Mouse (Mus musculus) stomach, postnatal 0 days (tissue): ENCODE results near the gene Nr5a2. TPM values are rescaled to one million over a fixed set of nuclear protein-coding genes. Genes with fewer than 3 reads are reported as not detected.

Source experiments
- ATAC-seq: fragments of 200-750 bp; cut with Nextera tagmentation; 2 replicates; pipeline ENCODE4 v1.8.0; 2017; ENCODE audit not compliant: low FRiP score, low TSS enrichment
- DNase-seq: peaks from one replicate; pipeline ENCODE4 v3.0.0-alpha.2; 2016; ENCODE audit warnings: low spot score
- H3K27ac ChIP-seq: fragments of 300-500 bp; sonication (generic); replicated peaks from 2 replicates; pipeline ENCODE4 v1.5.1; 2014; ENCODE audit warnings: mild to moderate bottlenecking, control low read depth
- H3K27me3 ChIP-seq: fragments of 300-500 bp; sonication (generic); 2 replicates; pipeline ENCODE4 v1.6.1; 2014; ENCODE audit warnings: low read length; ENCODE audit not compliant: control insufficient read depth, insufficient read depth
- H3K36me3 ChIP-seq: fragments of 300-500 bp; sonication (generic); 2 replicates; pipeline ENCODE4 v1.6.1; 2014; ENCODE audit warnings: low read length, mixed read lengths; ENCODE audit not compliant: control insufficient read depth, insufficient read depth
- H3K4me1 ChIP-seq: fragments of 300-500 bp; sonication (generic); replicated peaks from 2 replicates; pipeline ENCODE4 v1.6.1; 2014; ENCODE audit warnings: antibody characterized with exemption; ENCODE audit not compliant: control insufficient read depth, insufficient read depth
- H3K4me2 ChIP-seq: fragments of 300-500 bp; sonication (generic); replicated peaks from 2 replicates; pipeline ENCODE4 v1.6.1; 2014; ENCODE audit warnings: low read depth, mild to moderate bottlenecking, control low read depth, moderate library complexity
- H3K4me3 ChIP-seq: fragments of 300-500 bp; sonication (generic); 2 replicates; pipeline ENCODE4 v1.5.1; 2014; ENCODE audit warnings: low read depth, low read length, control low read depth
- H3K9ac ChIP-seq: fragments of 300-500 bp; sonication (generic); 2 replicates; pipeline ENCODE4 v1.6.1; 2014; ENCODE audit warnings: mild to moderate bottlenecking, low read length, control low read depth, mixed read lengths
- H3K9me3 ChIP-seq: fragments of 300-500 bp; sonication (generic); 2 replicates; pipeline ENCODE4 v1.6.1; 2016; ENCODE audit warnings: low read length; ENCODE audit not compliant: control insufficient read depth
- CTCF ChIP-seq: IDR thresholded peaks from 2 replicates; pipeline ENCODE4 v1.5.1; 2016; ENCODE audit warnings: antibody characterized with exemption, low read depth, mild to moderate bottlenecking, moderate library complexity
- EP300 ChIP-seq: optimal IDR thresholded peaks from 2 replicates; pipeline ENCODE3; 2016; ENCODE audit warnings: antibody characterized with exemption
- WGBS: fragments of 180-500 bp; shearing (Covaris S2); extraction: QIAGEN DNeasy Blood & Tissue Kit; methylation state at CpG from one replicate; pipeline ENCODE4 v1.1.7; 2014; 5-methylcytosine and 5-hydroxymethylcytosine counted together
- polyA plus RNA-seq: library from polyadenylated mRNA; unstranded; fragments of >200 nt; fragmentation: Nextera tagmentation; extraction: Ambion mirVana; gene quantifications from 2 replicates; pipeline ENCODE4 v1.2.1, GENCODE M21; 2015

Nr5a2 gene
- polyA plus RNA-seq, 1 experiment from 2014 or later: 0.51 TPM

DNA sequence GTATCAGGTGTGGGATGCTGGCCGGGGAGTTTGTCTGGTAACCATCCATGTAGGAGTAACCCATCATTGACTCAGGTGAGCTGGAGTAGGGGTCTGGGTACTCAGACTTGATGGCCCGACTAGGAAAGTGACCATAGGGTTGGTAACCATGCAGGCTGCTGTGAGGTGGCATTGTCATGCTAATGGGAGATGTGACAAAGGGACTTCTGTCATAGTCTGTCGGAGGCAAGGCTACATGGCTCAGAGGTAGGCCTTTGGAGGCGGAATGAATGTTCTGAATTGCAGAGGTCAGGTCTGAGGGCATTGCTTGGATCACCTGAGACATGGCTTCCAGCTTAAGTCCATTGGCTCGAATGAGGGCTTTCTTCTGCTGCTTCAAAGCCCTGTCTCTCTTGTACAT lies 19.6 kb downstream of the Nr5a2 start:
- H3K27ac ChIP-seq: no peak overlapping the region
- H3K9me3 ChIP-seq: no peaks in the 10 kb centered on the region
- no peaks in the 10 kb centered on the region for H3K36me3 ChIP-seq
- TF ChIP-seq CTCF (no peak), EP300 (no peak)
- no peaks in the 10 kb centered on the region for H3K4me1 ChIP-seq
- H3K4me3 ChIP-seq: no peak overlapping the region
- no peak overlapping the region for H3K9ac ChIP-seq
- H3K4me2 ChIP-seq: no peak overlapping the region
- no peaks in the 10 kb centered on the region for H3K27me3 ChIP-seq
- ATAC-seq (no peak), DNase-seq (no peak)
- 90% methylated on average over 5 of the region's 5 CpGs for WGBS

DNA sequence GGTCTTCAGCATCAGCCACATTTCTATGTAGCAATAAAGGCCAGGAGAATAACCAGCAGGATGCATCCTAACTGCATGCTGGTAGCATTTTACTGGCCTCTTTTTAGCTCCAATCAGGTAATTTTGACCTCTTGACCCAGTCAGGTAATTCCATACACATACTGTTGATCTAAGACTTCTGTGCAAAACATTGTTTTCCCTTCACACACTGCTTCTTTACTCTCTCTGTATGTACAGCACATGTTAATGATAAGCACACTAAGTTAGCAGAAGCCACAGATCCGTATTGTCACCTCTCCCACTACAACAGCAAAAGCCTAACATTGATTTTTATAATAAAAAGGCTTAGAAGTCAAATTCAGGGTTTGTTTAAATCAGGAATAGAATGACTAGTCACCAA lies 21.0 kb downstream of the Nr5a2 start:
- ATAC-seq (peak; percentile 65; the same call in 1 of the 2 replicates), DNase-seq (no peak)
- Histone ChIP-seq H3K4me2 (no peak overlapping the region), H3K4me1 (no peaks in the 10 kb centered on the region), H3K27ac (no peak overlapping the region), H3K36me3 (no peaks in the 10 kb centered on the region), H3K27me3 (no peaks in the 10 kb centered on the region), H3K9me3 (no peaks in the 10 kb centered on the region), H3K9ac (no peak overlapping the region), H3K4me3 (no peak overlapping the region)
- TF ChIP-seq EP300: no peak
- TF ChIP-seq CTCF: no peak
- 48% methylated on average over 1 of the region's 1 CpGs for WGBS

DNA sequence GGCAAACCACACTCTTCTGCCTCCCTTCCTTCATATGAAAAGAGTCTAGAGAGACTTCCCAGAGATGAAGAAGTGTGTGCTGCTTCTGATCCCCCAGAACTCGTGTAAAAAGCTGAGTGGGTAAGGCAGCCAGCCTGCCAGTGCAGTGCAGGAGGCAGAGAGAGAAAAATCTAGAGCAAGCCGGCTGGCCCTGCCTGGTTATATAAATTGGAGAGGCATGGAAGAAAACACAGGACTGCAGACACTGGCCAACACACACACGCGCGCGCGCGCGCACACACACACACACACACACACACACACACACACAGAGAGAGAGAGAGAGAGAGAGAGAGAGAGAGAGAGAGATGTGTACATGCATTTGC lies 24.3 kb downstream of the Nr5a2 start:
- TF ChIP-seq EP300 (no peak), CTCF (no peak)

DNA sequence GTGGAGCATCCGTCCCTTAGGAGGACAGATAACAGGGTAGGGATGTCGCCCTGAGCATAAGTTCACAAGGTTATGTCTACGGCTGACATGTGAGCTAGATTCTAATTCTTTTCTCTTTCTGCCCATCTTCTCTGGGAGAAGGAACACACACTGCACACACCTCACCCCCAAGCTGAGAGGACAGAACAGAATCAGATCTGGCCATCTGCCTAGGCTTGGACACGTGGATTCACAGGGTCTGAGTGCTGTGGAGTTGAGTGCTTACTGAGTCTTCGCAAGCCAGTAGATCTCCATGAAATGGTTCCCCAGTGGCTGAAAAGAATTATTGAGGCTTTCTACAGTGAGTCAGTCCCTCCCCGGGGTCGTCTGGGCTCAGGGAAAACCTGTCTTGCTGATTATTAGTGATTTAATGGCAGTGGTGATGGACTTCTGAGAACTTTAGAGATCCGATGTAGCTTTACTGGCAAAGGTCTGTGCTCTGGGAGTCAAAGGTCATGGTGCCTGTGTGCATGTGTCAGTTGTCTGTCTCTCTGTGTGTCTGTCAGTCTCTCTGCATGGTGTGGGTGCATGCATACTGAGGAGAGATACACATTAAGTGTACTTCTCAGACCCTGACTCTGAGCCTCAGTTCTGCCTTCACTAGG lies 24.8 kb downstream of the Nr5a2 start:
- Histone ChIP-seq H3K4me1 (no peaks in the 10 kb centered on the region), H3K9ac (no peak overlapping the region), H3K27me3 (no peaks in the 10 kb centered on the region), H3K27ac (no peak overlapping the region), H3K4me2 (no peak overlapping the region), H3K4me3 (no peak overlapping the region), H3K9me3 (no peaks in the 10 kb centered on the region), H3K36me3 (no peaks in the 10 kb centered on the region)
- WGBS: 72% methylated on average over 8 of the region's 8 CpGs
- no peak for TF ChIP-seq EP300
- TF ChIP-seq CTCF: no peak
- no peak for DNase-seq
- ATAC-seq: no peak

More for the DNA sequence above, 24.3 kb downstream of the Nr5a2 start:
- Histone ChIP-seq H3K27ac (no peak overlapping the region), H3K4me2 (no peak overlapping the region), H3K9ac (no peak overlapping the region), H3K4me1 (no peaks in the 10 kb centered on the region), H3K27me3 (no peaks in the 10 kb centered on the region), H3K36me3 (no peaks in the 10 kb centered on the region), H3K4me3 (no peak overlapping the region), H3K9me3 (no peaks in the 10 kb centered on the region)
- WGBS: 90% methylated on average over 9 of the region's 9 CpGs
- ATAC-seq (no peak), DNase-seq (no peak)

DNA sequence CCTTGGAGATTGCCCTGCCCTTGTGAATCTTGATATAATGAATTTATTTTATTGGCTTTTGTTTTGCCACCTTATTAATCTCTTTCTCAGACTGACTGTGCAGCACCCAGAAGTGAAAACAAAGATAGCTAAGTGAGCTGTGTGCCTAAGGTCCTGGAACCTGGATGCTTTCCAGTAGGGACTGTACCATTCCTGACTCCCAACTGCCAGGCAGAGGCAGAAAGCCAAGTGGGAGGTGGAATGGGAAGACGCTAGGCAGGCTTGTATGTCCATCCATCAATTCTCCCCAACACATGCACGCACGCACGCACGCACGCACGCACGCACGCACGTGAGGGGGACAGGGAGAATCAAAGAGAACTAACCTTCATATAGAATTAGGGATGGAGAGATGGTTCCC lies 26.2 kb downstream of the Nr5a2 start:
- ATAC-seq (no peak), DNase-seq (no peak)
- Histone ChIP-seq H3K4me2 (no peak overlapping the region), H3K4me1 (no peaks in the 10 kb centered on the region), H3K36me3 (no peaks in the 10 kb centered on the region), H3K9ac (no peak overlapping the region), H3K27ac (no peak overlapping the region), H3K9me3 (no peaks in the 10 kb centered on the region), H3K4me3 (no peak overlapping the region), H3K27me3 (no peaks in the 10 kb centered on the region)
- whole genome bisulfite sequencing: 83% methylated on average over 10 of the region's 10 CpGs
- TF ChIP-seq EP300 (no peak), CTCF (no peak)

DNA sequence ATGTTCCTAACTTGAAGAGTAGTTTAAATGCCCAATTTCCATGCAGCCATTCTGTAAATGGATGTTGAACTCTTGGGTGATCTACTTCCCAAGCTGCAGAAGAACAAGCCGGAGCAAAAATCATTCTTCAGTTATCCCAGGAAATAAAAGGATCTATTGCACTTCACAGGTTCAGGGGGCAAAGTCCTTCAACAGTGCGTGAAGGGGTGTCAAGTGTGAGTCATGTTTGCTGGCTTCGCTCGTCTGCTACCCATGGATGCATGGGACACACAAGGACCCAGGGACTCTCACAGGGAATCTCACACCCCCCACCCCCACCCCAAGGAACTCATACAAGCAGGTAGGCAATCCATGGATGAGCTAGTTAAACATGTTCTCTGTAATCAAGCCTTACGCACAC lies 29.2 kb downstream of the Nr5a2 start:
- H3K4me3 ChIP-seq: no peak overlapping the region
- no peaks in the 10 kb centered on the region for H3K36me3 ChIP-seq
- no peaks in the 10 kb centered on the region for H3K9me3 ChIP-seq
- WGBS: 78% methylated on average over 5 of the region's 5 CpGs
- no peaks in the 10 kb centered on the region for H3K4me1 ChIP-seq
- no peak for TF ChIP-seq CTCF
- no peak for TF ChIP-seq EP300
- H3K9ac ChIP-seq: no peak overlapping the region
- H3K4me2 ChIP-seq: no peak overlapping the region
- no peak overlapping the region for H3K27ac ChIP-seq
- no peak for ATAC-seq
- no peaks in the 10 kb centered on the region for H3K27me3 ChIP-seq
- DNase-seq: no peak
